Mouse (Mus musculus): ENCODE measurements around the gene Cnn2.
"Not testable (repeated sequence)": the region's sequence is repeated elsewhere in the genome, so short reads cannot be mapped to it uniquely, and the experiment has no call there.

DNA sequence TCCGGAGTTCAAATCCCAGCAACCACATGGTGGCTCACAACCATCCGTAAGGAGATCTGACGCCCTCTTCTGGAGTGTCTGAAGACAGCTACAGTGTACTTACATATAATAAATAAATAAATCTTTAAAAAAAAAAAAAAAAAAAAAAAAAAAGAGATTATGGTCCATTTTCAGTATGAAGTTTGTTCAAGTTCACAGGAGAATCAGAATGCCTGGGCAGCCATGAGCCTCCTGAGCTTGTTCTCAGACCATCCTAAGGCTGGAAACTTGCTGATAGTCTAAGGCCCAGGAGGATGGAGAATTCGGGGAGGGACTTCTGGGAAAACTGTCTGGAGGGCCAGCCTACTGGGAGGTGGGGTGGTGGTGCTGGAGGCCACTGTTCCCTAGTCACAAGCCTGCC is 57.0 kb downstream of the Cnn2 start:
- TF ChIP-seq CTCF (conservative IDR thresholded peaks at IDR 0.05; ENCODE audit: low read length); NANOG (IDR thresholded peaks at IDR 0.05; ENCODE audit: borderline replicate concordance, low read length): not testable (repeated sequence)

All from E14TG2a.4 (cell line).